Mouse (Mus musculus) adrenal gland (tissue): ENCODE measurements around the gene Zfp28.

Source experiments
- intact Hi-C: fragments of 180-260 bp; cut with DNase I; formaldehyde crosslinking; loops from one replicate; pipeline ENCODE4 v1.15.1; 2025

Zfp28 gene

GRCm38 (mm10) chr7:6397996-6398975 is 15.2 kb downstream of the Zfp28 start, which contains the start of gene Smim17:
TSS of gene Smim17 (plus strand) at chr7:6398715.
- intact Hi-C loops = no loop called here

GRCm38 (mm10) chr7:6410043-6410442 is 26.9 kb downstream of the Zfp28 start, which contains the start of gene Gm20715:
TSS of gene Gm20715 (plus strand) at chr7:6410277.
- intact Hi-C loops = no loop called here

- intact Hi-C loops = no loop called here
Observed at GRCm38 (mm10) chr7:6414626-6415441, 31.7 kb downstream of the Zfp28 start.

GRCm38 (mm10) chr7:6415442-6415787 is 32.3 kb downstream of the Zfp28 start:
- intact Hi-C loops = no loop called here

GRCm38 (mm10) chr7:6419894-6420293 is 36.8 kb downstream of the Zfp28 start:
- intact Hi-C loops = no loop called here

GRCm38 (mm10) chr7:6429381-6429780 is 46.3 kb downstream of the Zfp28 start:
- intact Hi-C loops = no loop called here

- intact Hi-C loops = loop anchor here (2.0 to 10.0 kb wide), 2 partner anchors 72 to 264 kb away; partner anchors contain the start of gene Zim1
Observed at GRCm38 (mm10) chr7:6430342-6430741, 47.2 kb downstream of the Zfp28 start.

- intact Hi-C loops = loop anchor here (5.0 to 10.0 kb wide), 2 partner anchors 256 to 479 kb away; partner anchors contain the start of gene Zim1
Observed at GRCm38 (mm10) chr7:6438388-6438787, 55.3 kb downstream of the Zfp28 start, which contains the start of gene Olfr1344. TSS of gene Olfr1344 (plus strand) at chr7:6438688.

GRCm38 (mm10) chr7:6441173-6441572 is 58.1 kb downstream of the Zfp28 start:
- intact Hi-C loops = no loop called here
